Mouse (Mus musculus) cerebellum, adult 2 months (tissue): ENCODE data around the gene Tex52.

Experiments used
- CTCF ChIP-seq: fragments of 200-500 bp; IDR thresholded peaks from 2 replicates; pipeline ENCODE4 v1.5.1; 2011; ENCODE audit warnings: low read depth, mild to moderate bottlenecking, control low read depth, low read length, moderate library complexity, borderline replicate concordance; ENCODE audit not compliant: insufficient read depth
- POLR2A ChIP-seq: fragments of 200-500 bp; IDR thresholded peaks from 2 replicates; pipeline ENCODE4 v1.6.1; 2011; ENCODE audit warnings: low read length, control low read depth, borderline replicate concordance; ENCODE audit not compliant: insufficient read depth

DNA sequence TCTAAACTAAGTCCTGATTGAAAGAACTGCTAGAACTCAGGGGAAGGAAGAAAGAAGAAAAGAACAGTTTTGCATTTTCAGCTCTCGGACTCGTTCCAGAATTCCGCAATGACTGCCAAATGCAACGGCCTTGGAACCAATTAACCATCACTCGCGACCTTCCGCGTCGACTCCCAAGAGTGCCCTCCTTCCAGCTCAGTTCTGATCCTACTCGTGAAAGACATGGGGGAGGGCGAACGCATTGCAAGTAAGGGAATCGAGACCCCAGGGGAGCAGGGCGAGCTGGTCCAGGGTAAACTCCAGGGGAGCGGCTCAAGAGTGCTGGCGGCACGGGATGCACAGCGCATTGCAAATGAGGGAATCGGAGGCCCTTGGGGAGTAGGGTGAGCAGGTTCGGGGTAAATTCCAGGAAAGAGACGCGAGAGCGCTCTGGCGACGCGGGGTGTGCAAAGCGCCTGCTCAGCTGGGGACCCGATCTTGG is 20.0 kb upstream of the Tex52 start:
- TF ChIP-seq CTCF = no peak
- TF ChIP-seq POLR2A = no peak
